In genomic region chr11:59337955-59338735, GRCm38 (mm10) we compare ENCODE assay signal across 11 mouse cellular contexts. TPM values are rescaled to one million over a fixed set of nuclear protein-coding genes. Genes with fewer than 3 reads are reported as not detected.
DNase-seq lines count a peak whose midpoint lies in the region; ATAC-seq and TF ChIP-seq lines count a peak whose summit lies in the region.
"Had no signal": no experiment of that assay in that cellular context is flagged by ENCODE, and none has a peak within 500 bp of the region (broad histone marks: within the 10 kb centered on the region; RNA-seq: fewer than 3 reads in every experiment).

No protein-coding gene starts in this region.

- ATAC-seq in heart, postnatal 0 days (ENCODE audit: insufficient read depth, low read depth): peak; percentile 88
- ATAC-seq: liver, embryonic 12.5 days had no signal

- no peak overlapping the region for H3K4me2 ChIP-seq in heart, postnatal 0 days (ENCODE audit: low read depth, low read length)
- H3K4me2 ChIP-seq: liver, embryonic 12.5 days; stomach, embryonic 15.5 days had no signal

- no peak for TF ChIP-seq CTCF in heart, postnatal 0 days (IDR thresholded peaks at IDR 0.05; ENCODE audit: low read depth)

- no peaks in the 10 kb centered on the region for H3K27me3 ChIP-seq in heart, postnatal 0 days (ENCODE audit: control insufficient read depth, insufficient read depth, low read length)
- peaks cover 33% of the 10 kb centered on the region for H3K27me3 ChIP-seq in forebrain, embryonic 10.5 days (ENCODE audit: poor library complexity, severe bottlenecking)
- H3K27me3 ChIP-seq: stomach, embryonic 15.5 days had no signal

- 33% methylated on average over 13 of the region's 13 CpGs for WGBS in heart, postnatal 0 days
- 71% methylated on average over 13 of the region's 13 CpGs for WGBS in forebrain, embryonic 10.5 days

- peak overlapping the region; percentile 79 for H3K27ac ChIP-seq in heart, postnatal 0 days (ENCODE audit: low read depth)
- no peak overlapping the region; the same call in 1 of the 2 replicates for H3K27ac ChIP-seq in forebrain, embryonic 10.5 days
- H3K27ac ChIP-seq: liver, embryonic 12.5 days; stomach, embryonic 15.5 days had no signal

- no peaks in the 10 kb centered on the region for H3K36me3 ChIP-seq in heart, postnatal 0 days (replicated peaks; ENCODE audit: control insufficient read depth, insufficient read depth, low read length)
- no peaks in the 10 kb centered on the region for H3K36me3 ChIP-seq in forebrain, embryonic 10.5 days (replicated peaks)
- H3K36me3 ChIP-seq: liver, embryonic 12.5 days; stomach, embryonic 15.5 days had no signal

- no peak overlapping the region for H3K9ac ChIP-seq in heart, postnatal 0 days (replicated peaks; ENCODE audit: low read depth, low read length)
- H3K9ac ChIP-seq: liver, embryonic 12.5 days; stomach, embryonic 15.5 days had no signal

- TF ChIP-seq EP300 in heart, postnatal 0 days (IDR thresholded peaks at IDR 0.05; ENCODE audit: low read depth): peak; percentile 97

- DNase-seq in adrenal gland, postnatal 10 days: peak; percentile 18
- DNase-seq in adrenal gland, postnatal 25 days: no peak
- peak; percentile 32 for DNase-seq in layer of hippocampus, adult 11-12 months (ENCODE audit: low spot score)
- no peak for DNase-seq in layer of hippocampus, adult 9-11 months
- DNase-seq in MN1 (ENCODE audit: low spot score): peak; percentile 82
- peak; percentile 82 for DNase-seq in heart, postnatal 0 days (ENCODE audit: low spot score)
- no peak for DNase-seq in forebrain, embryonic 10.5 days (ENCODE audit: extremely low spot score, low spot score)
- no peak for DNase-seq in gastrocnemius, postnatal 4 days (ENCODE audit: low spot score in 2 of 2)

- peaks cover 24% of the 10 kb centered on the region for H3K4me1 ChIP-seq in heart, postnatal 0 days (ENCODE audit: control insufficient read depth, insufficient read depth)
- H3K4me1 ChIP-seq in forebrain, embryonic 10.5 days: peaks cover 40% of the 10 kb centered on the region
- H3K4me1 ChIP-seq: liver, embryonic 12.5 days; stomach, embryonic 15.5 days had no signal

- no peak overlapping the region for H3K4me3 ChIP-seq in heart, postnatal 0 days (ENCODE audit: low read depth, low read length)
- H3K4me3 ChIP-seq in forebrain, embryonic 10.5 days: no peak overlapping the region
- H3K4me3 ChIP-seq: liver, embryonic 12.5 days; stomach, embryonic 15.5 days had no signal

- no peaks in the 10 kb centered on the region for H3K9me3 ChIP-seq in heart, postnatal 0 days (replicated peaks; ENCODE audit: control insufficient read depth, low read length)
- no peaks in the 10 kb centered on the region for H3K9me3 ChIP-seq in forebrain, embryonic 10.5 days
- H3K9me3 ChIP-seq: liver, embryonic 12.5 days; stomach, embryonic 15.5 days had no signal

RNA-seq across cellular contexts. Expression of gene Wnt9a, which starts 31.4 kb away (rescaled TPM):
- total RNA-seq in adrenal gland, postnatal 10 days (2021): 1 to 10 TPM; 1.7 to 3.5 TPM
- total RNA-seq in adrenal gland, postnatal 25 days (2021): 1.00 and 1.1 TPM in 2 replicates
- 3.4 and 4.0 TPM in 2 replicates for total RNA-seq in heart, postnatal 0 days (2014; rRNA removed; ENCODE audit: low replicate concordance)
- 2.8 and 2.9 TPM in 2 replicates for polyA plus RNA-seq in heart, postnatal 0 days (2015; fragmentation: Nextera tagmentation; extraction: Ambion mirVana)
- 9.9 and 10.9 TPM in 2 replicates for polyA plus RNA-seq in forebrain, embryonic 10.5 days (2016; fragmentation: Nextera tagmentation; extraction: Ambion mirVana)
- 10 to 100 TPM; 12.8 to 15.4 TPM for total RNA-seq in gastrocnemius, postnatal 4 days (2021)
- total RNA-seq: MEL had no signal

RNA-seq across cellular contexts. Expression of gene Prss38, which starts 37.3 kb away (rescaled TPM):
- total RNA-seq in adrenal gland, postnatal 10 days (2021): not detected
- not detected in 2 replicates for total RNA-seq in adrenal gland, postnatal 25 days (2021)
- total RNA-seq in heart, postnatal 0 days (2014; rRNA removed; ENCODE audit: low replicate concordance): not detected in 2 replicates
- not detected in 2 replicates for polyA plus RNA-seq in heart, postnatal 0 days (2015; fragmentation: Nextera tagmentation; extraction: Ambion mirVana)
- polyA plus RNA-seq in forebrain, embryonic 10.5 days (2016; fragmentation: Nextera tagmentation; extraction: Ambion mirVana): not detected in 2 replicates
- total RNA-seq in gastrocnemius, postnatal 4 days (2021): not detected
- total RNA-seq: MEL had no signal
- polyA plus RNA-seq: liver, embryonic 12.5 days; stomach, embryonic 15.5 days had no signal

RNA-seq across cellular contexts. Expression of gene Wnt3a, which starts 47.6 kb away (rescaled TPM):
- not detected for total RNA-seq in adrenal gland, postnatal 10 days (2021)
- not detected in 2 replicates for total RNA-seq in adrenal gland, postnatal 25 days (2021)
- not detected in 2 replicates for total RNA-seq in heart, postnatal 0 days (2014; rRNA removed; ENCODE audit: low replicate concordance)
- polyA plus RNA-seq in heart, postnatal 0 days (2015; fragmentation: Nextera tagmentation; extraction: Ambion mirVana): not detected in 2 replicates
- polyA plus RNA-seq in forebrain, embryonic 10.5 days (2016; fragmentation: Nextera tagmentation; extraction: Ambion mirVana): 8.4 and 11.8 TPM in 2 replicates
- not detected for total RNA-seq in gastrocnemius, postnatal 4 days (2021)
- total RNA-seq: MEL had no signal
- polyA plus RNA-seq: liver, embryonic 12.5 days had no signal

Comparison
In these comparisons a context has a peak if more than half of its experiments do, and no peak if none do; other contexts are left out.
1. DNase-seq: peak in adrenal gland, postnatal 10 days (single experiment), layer of hippocampus, adult 11-12 months (single experiment), MN1 (single experiment) and heart, postnatal 0 days (single experiment); none in adrenal gland, postnatal 25 days (single experiment), layer of hippocampus, adult 9-11 months (single experiment), forebrain, embryonic 10.5 days (single experiment) and gastrocnemius, postnatal 4 days (0 of 2).